Mouse (Mus musculus): ENCODE measurements at regions not wholly inside any gene's neighbourhood (a gene's known extent, or its start where the extent isn't known, plus 50 kb on each side); places are given as distances from the start of the nearest gene placed in this dataset.

- H3K9ac ChIP-seq (replicated peaks): no peak overlapping the region
- ATAC-seq (ENCODE audit: low FRiP score): no peak
- no peaks in the 10 kb centered on the region for H3K27me3 ChIP-seq (replicated peaks)
- no peaks in the 10 kb centered on the region for H3K36me3 ChIP-seq
- no peak overlapping the region for H3K4me2 ChIP-seq
- no peaks in the 10 kb centered on the region for H3K9me3 ChIP-seq (replicated peaks)
- H3K27ac ChIP-seq (replicated peaks): no peak overlapping the region
- peaks cover 5% of the 10 kb centered on the region; the same call in 1 of the 2 replicates for H3K4me1 ChIP-seq
- 99% methylated on average over 2 of the region's 2 CpGs for WGBS
- no peak overlapping the region for H3K4me3 ChIP-seq (replicated peaks)
These were observed 131.0 kb downstream of the Mtx2 start for GRCm38 (mm10) chr2:74956556-74956955.

GRCm38 (mm10) chr2:74959936-74960335 is 134.3 kb downstream of the Mtx2 start:
- Histone ChIP-seq H3K4me2 (no peak overlapping the region), H3K9me3 (replicated peaks) (no peaks in the 10 kb centered on the region), H3K4me3 (replicated peaks) (no peak overlapping the region), H3K27me3 (replicated peaks) (no peaks in the 10 kb centered on the region), H3K27ac (replicated peaks) (no peak overlapping the region), H3K36me3 (no peaks in the 10 kb centered on the region), H3K4me1 (peaks cover 15% of the 10 kb centered on the region), H3K9ac (replicated peaks) (no peak overlapping the region)
- no peak for ATAC-seq (ENCODE audit: low FRiP score)
- 47% methylated on average over 5 of the region's 5 CpGs for WGBS

GRCm38 (mm10) chr2:74962416-74962815 is 136.8 kb downstream of the Mtx2 start:
- no peak overlapping the region for H3K4me3 ChIP-seq (replicated peaks)
- H3K36me3 ChIP-seq: no peaks in the 10 kb centered on the region
- H3K4me2 ChIP-seq: no peak overlapping the region
- no peaks in the 10 kb centered on the region for H3K27me3 ChIP-seq (replicated peaks)
- peaks cover 26% of the 10 kb centered on the region for H3K4me1 ChIP-seq
- H3K9me3 ChIP-seq (replicated peaks): no peaks in the 10 kb centered on the region
- no peak for ATAC-seq (ENCODE audit: low FRiP score)
- H3K27ac ChIP-seq (replicated peaks): no peak overlapping the region
- H3K9ac ChIP-seq (replicated peaks): no peak overlapping the region
- WGBS: 88% methylated on average over 6 of the region's 6 CpGs

- ATAC-seq (ENCODE audit: low FRiP score): peak; percentile 89
- Histone ChIP-seq H3K27ac (replicated peaks) (no peak overlapping the region), H3K4me1 (peaks cover 20% of the 10 kb centered on the region), H3K9me3 (replicated peaks) (no peaks in the 10 kb centered on the region), H3K4me2 (peak overlapping the region; percentile 9; the same call in 1 of the 2 replicates), H3K4me3 (replicated peaks) (no peak overlapping the region), H3K36me3 (no peaks in the 10 kb centered on the region), H3K9ac (replicated peaks) (no peak overlapping the region), H3K27me3 (replicated peaks) (no peaks in the 10 kb centered on the region)
- WGBS: 1% methylated on average over 6 of the region's 6 CpGs
These were observed 138.8 kb downstream of the Mtx2 start for GRCm38 (mm10) chr2:74964360-74964759.

- Histone ChIP-seq H3K9ac (replicated peaks) (no peak overlapping the region), H3K4me2 (no peak overlapping the region), H3K4me1 (peaks cover 20% of the 10 kb centered on the region), H3K27ac (replicated peaks) (no peak overlapping the region), H3K27me3 (replicated peaks) (no peaks in the 10 kb centered on the region), H3K36me3 (no peaks in the 10 kb centered on the region), H3K4me3 (replicated peaks) (no peak overlapping the region), H3K9me3 (replicated peaks) (no peaks in the 10 kb centered on the region)
- WGBS: 23% methylated on average over 3 of the region's 3 CpGs
- ATAC-seq (ENCODE audit: low FRiP score): peak; percentile 41; the same call in 1 of the 2 replicates
These were observed 139.4 kb downstream of the Mtx2 start for GRCm38 (mm10) chr2:74964980-74965379.

GRCm38 (mm10) chr2:74965384-74966060 is 139.9 kb downstream of the Mtx2 start:
- H3K4me2 ChIP-seq: peak overlapping the region; percentile 46
- H3K9me3 ChIP-seq (replicated peaks): no peaks in the 10 kb centered on the region
- 27% methylated on average over 18 of the region's 18 CpGs for WGBS
- peaks cover 21% of the 10 kb centered on the region for H3K4me1 ChIP-seq
- no peak overlapping the region for H3K4me3 ChIP-seq (replicated peaks)
- ATAC-seq (ENCODE audit: low FRiP score): peak; percentile 34; the same call in 1 of the 2 replicates
- peak overlapping the region; percentile 61 for H3K27ac ChIP-seq (replicated peaks)
- H3K36me3 ChIP-seq: no peaks in the 10 kb centered on the region
- H3K9ac ChIP-seq (replicated peaks): no peak overlapping the region; the same call in 1 of the 2 replicates
- no peaks in the 10 kb centered on the region for H3K27me3 ChIP-seq (replicated peaks)

GRCm38 (mm10) chr2:74970611-74971265 is 145.1 kb downstream of the Mtx2 start:
- H3K9me3 ChIP-seq (replicated peaks): no peaks in the 10 kb centered on the region
- H3K27ac ChIP-seq (replicated peaks): no peak overlapping the region
- no peak for ATAC-seq (ENCODE audit: low FRiP score)
- no peaks in the 10 kb centered on the region for H3K27me3 ChIP-seq (replicated peaks)
- no peak overlapping the region for H3K9ac ChIP-seq (replicated peaks)
- 13% methylated on average over 14 of the region's 14 CpGs for WGBS
- no peaks in the 10 kb centered on the region for H3K36me3 ChIP-seq
- no peak overlapping the region for H3K4me3 ChIP-seq (replicated peaks)
- H3K4me1 ChIP-seq: peaks cover 20% of the 10 kb centered on the region
- no peak overlapping the region for H3K4me2 ChIP-seq

DNA sequence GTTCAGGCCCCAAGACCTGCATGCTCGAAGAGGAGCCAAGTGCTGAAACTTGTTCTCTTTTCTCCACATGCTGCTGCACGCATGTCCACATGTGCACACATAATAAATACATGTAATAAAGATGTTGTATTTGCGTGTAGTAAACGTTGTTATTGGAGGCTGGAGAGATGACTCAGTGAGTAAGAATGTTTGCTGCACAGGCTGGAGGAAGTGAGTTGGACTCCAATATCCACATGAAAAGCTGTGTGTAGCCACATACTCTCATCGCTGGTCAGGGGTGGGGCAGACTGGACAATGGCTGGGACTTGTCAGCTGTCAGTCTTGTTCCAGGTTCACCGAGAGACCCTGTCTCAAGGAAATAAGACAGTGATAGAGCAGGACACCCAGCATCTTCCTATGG is 147.8 kb downstream of the Mtx2 start:
- H3K4me1 ChIP-seq: peaks cover 17% of the 10 kb centered on the region
- H3K4me3 ChIP-seq (replicated peaks): no peak overlapping the region
- no peak overlapping the region for H3K4me2 ChIP-seq
- 86% methylated on average over 6 of the region's 6 CpGs for WGBS
- H3K27me3 ChIP-seq (replicated peaks): no peaks in the 10 kb centered on the region
- no peaks in the 10 kb centered on the region for H3K36me3 ChIP-seq
- no peak for ATAC-seq (ENCODE audit: low FRiP score)
- H3K9ac ChIP-seq (replicated peaks): no peak overlapping the region
- no peak overlapping the region for H3K27ac ChIP-seq (replicated peaks)
- H3K9me3 ChIP-seq (replicated peaks): no peaks in the 10 kb centered on the region

- Histone ChIP-seq H3K9me3 (replicated peaks) (no peaks in the 10 kb centered on the region), H3K36me3 (no peaks in the 10 kb centered on the region), H3K4me3 (replicated peaks) (peak overlapping the region; percentile 32), H3K9ac (replicated peaks) (0 out of 2 replicates have a peak overlapping the region, but pooled peaks have one; percentile 30), H3K4me1 (peaks cover 17% of the 10 kb centered on the region), H3K27ac (replicated peaks) (peak overlapping the region; percentile 86), H3K27me3 (replicated peaks) (no peaks in the 10 kb centered on the region), H3K4me2 (peak overlapping the region; percentile 56)
- ATAC-seq (ENCODE audit: low FRiP score): peak; percentile 94
- 47% methylated on average over 16 of the region's 16 CpGs for whole genome bisulfite sequencing
These were observed 149.2 kb downstream of the Mtx2 start for GRCm38 (mm10) chr2:74974595-74975325.

DNA sequence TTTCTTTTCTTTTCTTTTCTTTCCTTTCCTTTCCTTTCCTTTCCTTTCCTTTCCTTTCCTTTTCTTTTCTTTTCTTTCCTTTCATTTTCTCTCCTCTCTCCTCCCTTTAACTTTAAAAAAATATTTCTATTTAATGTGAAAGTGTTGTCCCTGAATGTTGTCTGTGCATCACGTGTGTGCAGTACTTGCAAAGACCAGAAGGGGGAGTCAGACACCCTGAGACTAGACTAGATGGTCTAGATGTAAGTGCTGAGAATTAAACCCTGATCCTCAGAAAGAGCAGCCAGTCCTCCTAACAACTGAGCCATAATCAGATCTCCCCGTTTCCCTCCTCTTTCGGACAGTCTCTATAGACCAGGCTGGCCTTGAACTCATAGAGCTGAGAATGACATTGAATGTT is 151.7 kb downstream of the Mtx2 start:
- H3K4me1 ChIP-seq: peaks cover 9% of the 10 kb centered on the region
- no peak overlapping the region for H3K9ac ChIP-seq (replicated peaks)
- no peaks in the 10 kb centered on the region for H3K36me3 ChIP-seq
- 97% methylated on average over 3 of the region's 3 CpGs for WGBS
- no peak overlapping the region for H3K4me3 ChIP-seq (replicated peaks)
- no peak overlapping the region for H3K4me2 ChIP-seq
- H3K9me3 ChIP-seq (replicated peaks): no peaks in the 10 kb centered on the region
- no peak for ATAC-seq (ENCODE audit: low FRiP score)
- H3K27ac ChIP-seq (replicated peaks): no peak overlapping the region
- no peaks in the 10 kb centered on the region for H3K27me3 ChIP-seq (replicated peaks)

DNA sequence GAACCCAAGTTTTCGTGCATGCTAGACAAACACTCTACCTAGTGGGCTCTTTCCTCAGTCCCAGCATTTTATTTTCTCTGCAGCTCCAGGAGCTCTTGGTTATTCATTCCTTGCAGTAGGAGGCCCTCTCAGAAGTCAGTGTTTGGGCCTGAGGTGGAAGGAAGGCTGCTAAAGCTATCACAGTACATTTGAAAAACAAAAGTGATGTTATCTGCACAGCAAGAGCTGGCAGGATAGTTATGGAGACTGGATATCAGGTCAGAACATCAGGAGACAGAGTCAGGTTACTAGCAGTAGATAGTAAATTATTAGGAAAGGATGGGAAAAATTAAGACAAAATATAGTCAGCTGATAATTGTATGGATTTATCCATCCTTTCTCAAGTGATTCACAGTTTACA is 152.2 kb downstream of the Mtx2 start:
- Histone ChIP-seq H3K9me3 (replicated peaks) (no peaks in the 10 kb centered on the region), H3K9ac (replicated peaks) (no peak overlapping the region), H3K36me3 (no peaks in the 10 kb centered on the region), H3K27me3 (replicated peaks) (no peaks in the 10 kb centered on the region), H3K4me3 (replicated peaks) (no peak overlapping the region), H3K4me2 (no peak overlapping the region), H3K27ac (replicated peaks) (no peak overlapping the region), H3K4me1 (peaks cover 9% of the 10 kb centered on the region)
- WGBS: 91% methylated on average over 1 of the region's 1 CpGs
- no peak for ATAC-seq (ENCODE audit: low FRiP score)

DNA sequence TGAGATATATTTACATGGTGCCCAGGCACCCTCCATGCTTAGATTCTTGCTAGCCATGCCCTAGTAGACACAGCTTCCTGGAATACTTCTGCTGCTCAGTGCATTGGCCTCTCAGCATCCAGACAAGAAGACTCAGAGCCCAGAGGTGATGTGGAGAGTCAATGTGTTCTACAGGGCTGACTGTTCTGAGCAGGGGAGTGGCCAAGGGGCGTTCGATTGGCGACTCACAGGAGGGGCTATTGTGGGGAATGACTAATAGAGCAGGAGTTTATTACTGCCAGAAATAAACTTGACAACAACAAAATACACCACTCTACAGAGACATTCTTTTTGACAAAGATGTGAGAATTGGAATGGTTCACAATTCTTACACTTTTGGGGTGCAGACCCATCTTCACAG is 156.3 kb downstream of the Mtx2 start:
- Histone ChIP-seq H3K36me3 (no peaks in the 10 kb centered on the region), H3K27ac (replicated peaks) (no peak overlapping the region), H3K4me1 (no peaks in the 10 kb centered on the region), H3K4me2 (no peak overlapping the region), H3K27me3 (replicated peaks) (no peaks in the 10 kb centered on the region), H3K9me3 (replicated peaks) (no peaks in the 10 kb centered on the region), H3K9ac (replicated peaks) (no peak overlapping the region), H3K4me3 (replicated peaks) (no peak overlapping the region)
- no peak for ATAC-seq (ENCODE audit: low FRiP score)
- 64% methylated on average over 3 of the region's 3 CpGs for WGBS

Measured in neural tube, embryonic 15.5 days (tissue).